Mouse (Mus musculus) gastrocnemius, postnatal 10 days (tissue): ENCODE data around the gene Drd3. TPM values are rescaled to one million over a fixed set of nuclear protein-coding genes. Genes with fewer than 3 reads are reported as not detected.
A peak's percentile ranks its signal among the peaks of the same experiment; 100 is the strongest.

Experiments used
- DNase-seq: peaks from one replicate; pipeline ENCODE4 v3.0.0; 2021; ENCODE audit warnings: mixed read lengths
- long read RNA-seq, 2 experiments: library from polyadenylated mRNA; stranded (forward); transcript quantifications; one replicate each; pipeline ENCODE4 v2.0.0; 2021
- total RNA-seq, 2 experiments: library from RNA; stranded (reverse); gene quantifications; 2 replicates each; pipeline ENCODE4 v1.2.3; 2021

Drd3 gene
- not detected for total RNA-seq
- long read RNA-seq, experiment 1: 0 reads
- long read RNA-seq, experiment 2: 0 reads

DNA sequence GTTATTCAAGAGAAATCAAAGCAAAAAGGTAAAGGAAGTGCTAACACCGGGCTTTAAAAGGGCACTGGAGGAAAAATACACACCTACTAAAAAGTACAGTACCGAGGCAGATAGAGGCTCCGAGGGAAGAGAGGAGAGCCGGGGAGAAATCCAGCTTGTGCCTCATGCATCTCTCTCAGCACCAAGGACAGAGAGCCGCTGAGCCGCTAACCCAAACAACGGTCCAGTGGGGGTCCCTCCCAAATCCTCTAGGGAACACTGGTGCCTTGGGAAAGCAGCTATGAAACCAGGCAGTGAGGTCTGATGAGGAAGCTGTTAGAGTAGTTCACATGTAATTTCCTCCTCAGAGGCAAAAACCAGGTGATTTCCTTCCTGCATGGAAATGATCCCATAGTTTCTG is at the start of gene Drd3:
Drd3 (plus strand) TSS at position 276 of the 400 bp plus-strand sequence.
- DNase-seq: peak; percentile 9

DNA sequence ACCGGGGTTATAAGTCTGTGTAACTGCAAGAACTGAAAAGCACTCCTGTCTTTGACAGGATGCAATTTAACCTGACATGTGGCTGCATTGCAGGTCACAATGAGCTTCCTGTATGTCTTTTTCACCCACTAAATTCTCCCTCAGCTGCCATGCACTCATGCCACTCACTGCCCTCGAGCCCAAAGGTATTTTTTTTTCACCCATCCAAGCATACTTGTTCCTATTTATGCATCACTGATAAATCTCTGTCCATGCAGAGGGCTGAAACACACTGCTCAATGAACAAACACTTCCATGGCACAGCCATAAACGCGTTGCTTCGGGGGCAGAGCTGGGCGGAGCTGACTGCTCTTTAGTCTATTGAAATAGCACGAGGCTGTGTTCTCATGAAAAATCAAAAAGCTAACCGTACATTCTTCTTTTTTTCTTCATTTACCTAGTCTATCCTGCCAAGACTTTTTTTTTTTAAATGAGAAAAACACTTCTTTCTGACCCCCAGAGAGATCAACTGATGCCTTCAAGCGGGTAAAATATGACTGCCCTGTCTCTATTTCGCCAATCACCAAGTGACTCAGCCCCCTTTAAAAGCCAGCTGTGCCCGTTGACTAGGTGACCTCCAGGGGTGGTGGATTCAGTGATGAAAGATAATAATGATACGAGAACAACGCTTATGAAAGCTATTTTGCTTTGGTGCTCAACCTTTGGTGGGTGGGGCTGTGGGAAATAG is 45.3 kb upstream of the Drd3 start:
- no peak for DNase-seq

DNA sequence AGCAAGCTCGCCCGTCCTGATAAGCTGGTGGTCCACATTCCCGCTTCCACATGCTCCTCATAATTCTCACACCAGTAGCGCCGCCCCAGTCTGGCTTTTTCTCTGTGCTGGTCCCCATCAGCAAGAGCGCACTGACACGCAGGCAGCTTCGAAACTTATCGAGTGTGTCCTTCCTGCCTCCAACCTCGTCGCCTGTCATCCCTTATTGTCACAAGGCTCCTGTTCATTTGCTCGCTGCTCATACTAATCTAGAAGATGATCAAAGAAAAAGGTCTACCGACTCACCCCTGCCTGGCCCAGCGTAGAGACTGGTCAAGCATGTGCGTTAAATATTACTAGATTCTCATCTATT is 44.8 kb upstream of the Drd3 start:
- no peak for DNase-seq

DNA sequence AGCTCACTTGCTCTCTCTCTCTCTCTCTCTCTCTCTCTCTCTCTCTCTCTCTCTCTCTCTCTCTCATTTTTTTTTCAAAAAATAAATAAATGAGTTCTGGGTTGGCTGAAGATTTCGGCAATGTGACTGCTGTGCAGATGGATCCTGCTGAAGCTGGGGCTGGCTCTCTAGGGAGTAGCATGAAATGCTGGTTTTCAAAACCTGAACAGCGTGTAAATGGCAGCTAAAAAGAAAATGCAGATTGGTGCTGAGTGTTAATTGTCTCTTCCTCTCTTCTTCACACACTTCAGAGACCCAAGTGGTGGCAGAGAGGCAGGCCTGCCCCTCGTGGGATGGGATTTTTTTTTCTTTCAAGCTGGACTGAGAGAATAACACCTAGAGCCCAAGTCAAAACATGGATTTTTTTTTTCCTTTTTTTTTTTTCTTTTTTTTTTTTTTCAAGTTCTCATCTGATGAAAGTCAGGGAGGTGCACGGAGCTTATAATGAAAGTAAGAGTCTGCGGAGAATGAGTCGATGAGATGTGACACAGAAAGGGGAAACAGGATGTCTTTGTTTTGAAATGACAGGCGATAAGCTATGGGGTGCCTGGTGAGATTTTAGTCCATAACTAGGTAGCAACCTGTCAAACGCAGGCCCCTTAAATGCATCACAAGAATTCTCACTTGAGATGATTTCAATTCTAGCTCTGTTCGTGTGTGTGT is 44.2 kb upstream of the Drd3 start:
- DNase-seq: no peak

DNA sequence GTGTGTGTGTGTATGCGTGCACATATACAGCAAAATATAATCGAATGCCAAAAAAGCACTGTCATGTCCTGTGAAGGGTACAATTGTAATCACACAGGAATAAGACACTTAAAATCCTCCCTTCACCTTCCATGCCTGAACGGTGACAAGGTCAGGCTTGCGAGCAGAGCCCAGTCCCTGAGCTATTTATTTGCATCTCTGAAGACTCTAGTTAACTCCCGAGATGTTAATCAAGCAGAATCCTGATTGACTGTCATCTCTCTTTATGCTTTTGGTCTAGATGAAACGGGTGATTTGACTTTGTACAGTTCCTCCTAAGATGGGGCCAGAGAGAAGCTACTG is 43.7 kb upstream of the Drd3 start:
- no peak for DNase-seq

DNA sequence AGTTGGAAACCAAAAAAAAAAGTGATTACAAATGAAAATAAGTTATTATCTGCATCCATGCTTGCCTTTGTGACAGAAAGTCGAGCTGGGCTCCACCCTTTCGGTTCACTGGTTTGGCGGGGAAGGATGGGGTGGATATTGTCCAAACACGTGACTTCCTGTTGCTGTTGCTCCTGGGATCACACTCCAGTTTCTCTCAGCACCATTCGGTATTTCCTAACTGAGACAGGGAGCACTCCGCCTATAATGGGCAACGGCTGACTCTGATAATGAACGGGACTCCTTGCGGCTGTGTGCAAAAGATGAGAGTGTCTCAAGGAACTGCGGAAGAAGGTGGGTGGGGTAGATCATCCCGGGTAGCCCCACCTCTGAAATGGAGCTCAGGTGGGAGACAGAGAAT is 43.2 kb upstream of the Drd3 start:
- no peak for DNase-seq

DNA sequence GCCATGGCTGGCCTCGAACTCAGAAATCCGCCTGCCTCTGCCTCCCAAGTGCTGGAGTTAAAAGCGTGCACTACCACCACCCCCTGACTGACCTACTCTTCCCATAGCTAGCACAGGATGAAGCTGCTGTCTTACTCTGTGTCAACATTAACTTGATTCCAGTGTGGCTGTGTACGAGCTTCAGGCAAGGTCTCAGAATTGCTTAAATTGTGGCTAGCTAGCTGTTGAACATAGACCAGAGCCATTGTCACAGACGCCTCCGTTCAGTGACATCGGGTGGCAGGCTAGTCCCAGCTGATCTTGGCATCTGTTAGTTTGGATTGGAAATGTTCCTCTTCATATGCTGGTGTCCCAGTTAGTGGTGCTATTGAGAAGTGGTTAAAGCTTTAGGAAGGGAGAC is 42.5 kb upstream of the Drd3 start:
- DNase-seq: no peak

DNA sequence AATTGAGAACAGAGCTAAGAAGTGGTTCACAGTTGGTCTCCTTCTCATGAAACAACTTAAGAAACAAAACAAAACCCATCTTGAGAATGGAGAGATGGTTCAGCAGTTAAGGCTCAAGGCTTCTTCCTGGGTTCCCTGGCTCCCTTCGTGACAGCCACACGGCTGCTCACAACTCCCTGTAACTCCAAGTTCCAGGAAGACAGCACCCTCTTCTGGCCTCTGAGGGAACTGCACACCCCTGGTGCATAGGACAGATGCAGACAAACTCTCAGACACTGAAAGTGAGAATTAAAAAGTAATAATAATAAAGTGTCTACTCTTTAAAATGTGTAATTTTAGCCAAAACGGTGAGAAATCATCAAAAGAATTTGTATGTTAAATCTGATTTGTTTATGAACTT is 29.4 kb upstream of the Drd3 start:
- DNase-seq: no peak

DNA sequence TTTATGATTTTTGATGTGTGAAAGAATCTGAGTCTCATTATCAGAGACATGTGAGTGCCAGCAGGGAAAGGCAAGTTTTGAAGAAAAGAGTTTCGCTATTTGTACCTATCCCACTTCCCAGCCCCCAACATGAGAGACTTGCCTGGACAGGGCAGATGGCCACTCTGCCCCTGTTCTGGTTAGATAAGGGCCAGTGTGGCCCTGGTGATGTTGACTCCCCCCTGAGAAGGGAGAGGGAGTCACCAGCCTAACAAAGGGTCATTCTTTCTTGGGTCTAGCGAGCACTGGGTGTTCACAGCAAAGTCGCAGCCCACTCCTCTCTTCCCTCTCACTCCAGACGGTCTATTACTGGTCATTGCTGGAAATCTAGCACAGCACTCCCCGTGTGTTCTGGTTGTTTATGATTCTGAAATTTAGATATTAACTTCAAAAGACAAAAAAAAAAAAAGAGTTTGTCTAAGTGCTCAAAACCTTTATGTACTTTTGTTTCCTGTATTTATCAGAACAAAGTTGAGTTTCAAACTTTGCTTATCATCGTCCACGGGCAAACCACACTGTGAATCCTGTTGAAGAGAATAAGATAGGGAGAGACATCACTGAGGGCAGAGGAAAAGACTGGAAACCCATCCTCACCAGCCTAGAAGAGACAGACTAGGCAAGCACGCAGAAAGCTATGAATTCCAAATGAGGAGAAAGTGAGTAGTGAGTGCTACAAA is 24.2 kb upstream of the Drd3 start:
- DNase-seq: no peak

DNA sequence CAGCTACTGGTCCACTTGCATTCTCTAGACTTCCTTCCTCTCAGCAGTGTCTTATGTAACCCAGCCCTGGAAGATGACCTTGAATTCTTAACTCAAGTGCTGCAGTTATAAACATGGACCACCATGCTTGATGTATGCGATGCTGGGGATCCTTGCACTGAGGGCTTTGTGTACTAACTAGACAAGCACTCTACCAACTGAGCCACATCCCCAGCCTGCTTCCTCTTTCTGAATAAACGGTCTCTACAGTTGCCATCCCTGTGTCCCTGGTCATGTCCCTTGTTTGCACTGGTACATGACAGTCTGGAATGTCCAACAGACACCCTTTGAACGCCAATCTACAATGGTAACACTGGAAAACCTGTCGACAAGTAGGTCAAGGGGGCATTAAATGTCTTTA is 23.5 kb upstream of the Drd3 start:
- DNase-seq: no peak

DNA sequence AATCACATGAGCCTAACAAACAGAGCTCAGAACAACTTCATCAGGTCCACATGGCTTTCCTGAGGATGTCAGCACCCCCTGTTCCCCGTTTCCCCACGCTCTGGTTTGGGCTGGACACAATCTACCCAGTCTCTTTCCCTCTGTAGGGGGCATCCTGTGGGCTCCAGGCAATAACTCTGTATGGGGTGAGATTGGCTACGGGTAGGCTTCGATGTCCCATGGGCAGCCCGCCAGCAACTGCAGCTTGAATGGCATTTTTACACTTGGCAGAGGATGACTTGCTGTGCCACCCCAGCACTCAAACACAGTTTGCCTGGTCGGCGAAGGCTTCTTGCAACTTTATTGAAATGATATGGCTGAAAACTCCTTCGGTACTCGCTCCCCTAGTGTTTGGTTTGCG is 21.3 kb upstream of the Drd3 start:
- peak; percentile 9 for DNase-seq

DNA sequence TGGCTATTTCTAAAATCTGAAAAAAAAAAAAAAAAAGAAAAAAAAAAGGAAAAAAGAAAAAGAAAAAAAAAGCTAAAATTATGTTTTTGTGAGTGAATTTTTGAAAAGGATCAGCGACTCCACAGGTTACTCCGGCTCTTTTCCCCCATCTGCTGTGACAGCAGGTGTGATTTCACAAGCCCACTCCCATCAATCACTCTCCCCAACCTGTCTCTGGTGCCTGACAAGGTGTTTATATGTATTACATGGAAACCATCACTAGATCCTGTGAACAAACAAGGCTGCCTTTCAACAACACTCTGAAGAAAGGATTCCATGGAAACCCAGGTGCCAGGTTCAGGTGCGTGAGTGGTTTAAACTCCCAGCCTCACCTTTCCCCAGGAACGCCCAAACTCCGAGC is 20.9 kb upstream of the Drd3 start:
- no peak for DNase-seq

DNA sequence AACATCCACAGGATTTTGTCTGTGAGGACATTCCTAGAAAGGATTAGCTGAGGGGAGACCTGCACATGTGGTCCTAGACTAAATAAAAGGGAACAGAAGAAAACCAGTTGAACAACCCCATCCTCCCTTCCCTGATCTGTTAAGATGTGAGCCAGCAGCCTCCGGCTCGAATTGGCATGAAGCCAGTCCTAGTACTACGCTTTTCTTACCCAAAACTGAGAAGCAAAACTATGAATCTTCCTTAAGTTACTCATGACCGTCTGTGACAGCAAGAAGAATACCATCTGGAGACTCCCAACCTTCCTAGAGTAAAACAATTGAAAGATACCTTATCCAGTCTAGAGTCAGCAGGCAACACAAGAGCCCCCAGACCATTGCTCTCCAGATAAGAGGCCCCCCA is 15.9 kb upstream of the Drd3 start:
- no peak for DNase-seq

DNA sequence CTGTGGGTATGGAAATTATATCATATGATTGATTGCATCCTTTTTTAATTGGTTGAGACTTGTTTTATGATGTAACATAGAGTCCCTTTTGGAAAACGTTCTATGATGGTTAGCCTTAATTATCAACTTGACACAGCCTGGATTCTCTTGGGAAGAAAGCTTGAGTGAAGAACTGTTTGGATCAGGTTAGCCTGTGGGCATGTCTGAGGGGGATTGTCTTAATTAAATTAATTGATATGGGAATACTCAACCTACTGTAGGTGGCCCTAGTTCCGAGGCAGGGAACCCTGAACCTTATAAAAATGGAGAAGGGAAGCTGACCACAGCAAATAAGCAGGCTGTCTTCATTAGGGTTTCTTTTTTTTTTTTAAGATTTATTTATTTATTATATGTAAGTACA is 12.9 kb upstream of the Drd3 start:
- no peak for DNase-seq

DNA sequence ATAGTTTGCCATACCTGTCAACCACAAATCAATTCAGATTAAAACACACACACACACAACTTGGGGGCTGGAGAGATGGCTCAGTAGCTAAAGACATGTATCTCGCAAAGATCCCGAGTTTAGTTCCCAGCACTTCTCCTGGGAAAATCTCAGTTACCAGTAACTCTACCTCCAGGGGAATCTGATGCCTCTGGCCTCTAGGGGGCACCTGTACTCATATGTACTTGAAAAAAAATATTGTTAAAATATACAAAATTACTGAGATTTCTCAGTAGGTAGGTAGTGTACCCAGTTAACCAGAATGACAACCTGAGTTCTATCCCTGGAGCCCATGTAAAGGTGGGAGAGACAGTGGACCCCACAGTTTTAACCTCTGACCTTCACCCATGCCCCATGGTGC is 5.4 kb upstream of the Drd3 start:
- DNase-seq: no peak

DNA sequence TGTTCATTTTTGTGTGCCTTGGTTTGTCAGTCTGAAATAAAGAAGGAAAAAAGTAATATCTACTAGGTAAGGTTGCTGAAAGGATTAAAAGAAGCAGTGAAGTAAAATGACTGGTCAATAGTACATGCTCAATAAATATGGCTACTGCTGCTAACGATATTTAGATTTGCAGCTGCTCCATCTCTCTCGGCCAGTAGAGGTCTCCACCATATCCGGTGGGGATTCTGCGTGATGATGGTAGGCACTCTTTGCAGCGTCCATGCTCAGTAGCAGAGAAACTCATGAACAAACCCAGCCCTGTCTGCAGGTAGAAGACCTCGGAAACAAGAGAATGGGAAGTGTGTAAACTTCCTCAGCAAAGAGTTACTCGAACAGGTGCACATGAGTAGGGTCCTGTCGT is 926 bp upstream of the Drd3 start:
- DNase-seq: no peak

DNA sequence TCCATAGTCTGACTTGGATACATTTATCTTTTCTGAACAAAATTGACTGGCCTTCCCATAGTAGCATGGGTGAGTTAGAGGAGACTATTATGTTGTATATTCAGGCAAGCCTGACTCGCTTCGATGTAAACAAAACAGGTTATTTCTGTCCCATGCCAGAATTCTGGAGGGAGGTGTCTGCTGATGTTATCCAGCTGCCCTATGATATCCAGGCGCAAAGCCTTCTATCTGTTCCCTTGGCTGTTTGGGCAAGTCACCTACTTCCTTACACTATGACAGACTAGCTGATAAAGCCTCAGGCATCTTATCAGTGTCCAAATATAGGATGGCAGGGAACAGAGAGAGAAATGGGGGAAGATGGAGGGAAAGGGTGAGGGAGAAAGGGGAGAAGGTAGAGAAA is 18.5 kb downstream of the Drd3 start:
- no peak for DNase-seq

DNA sequence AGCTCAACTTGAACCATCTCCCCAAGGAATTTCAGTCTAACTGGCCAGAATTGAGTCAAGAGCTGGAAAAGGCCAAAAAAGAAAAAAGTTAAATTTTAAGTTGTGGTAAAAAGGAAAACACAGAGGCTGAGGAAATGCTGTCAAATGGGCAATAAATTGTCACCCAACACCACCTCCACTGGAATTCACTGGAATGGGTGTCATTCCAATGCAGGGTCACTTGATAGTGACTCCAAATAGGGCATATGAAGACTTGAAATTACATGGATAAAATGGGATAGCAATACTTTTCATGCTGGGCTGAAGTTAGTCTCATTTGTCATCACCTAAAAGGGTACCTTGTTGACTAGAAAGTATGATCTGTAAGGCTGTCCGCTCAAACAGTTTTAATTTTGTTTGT is 18.9 kb downstream of the Drd3 start:
- DNase-seq: no peak

DNA sequence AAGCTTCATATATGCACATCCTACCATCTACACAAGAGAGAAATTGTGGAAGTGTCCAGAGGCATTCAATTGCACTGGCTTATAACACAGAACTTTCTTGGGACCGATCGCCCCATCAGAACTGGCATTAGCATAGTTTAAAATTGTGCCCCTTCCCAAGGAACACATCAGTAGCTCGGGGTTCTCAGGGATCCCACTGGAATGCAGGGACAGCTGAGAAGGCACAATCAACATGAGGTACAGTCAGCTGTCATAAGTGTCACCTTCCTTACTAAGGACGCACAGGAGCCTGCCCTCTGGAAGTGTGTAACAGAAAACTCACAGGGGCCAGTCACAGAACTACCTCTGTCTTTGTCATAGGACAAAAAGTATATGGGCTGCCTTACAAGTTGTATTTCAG is 19.7 kb downstream of the Drd3 start:
- DNase-seq: no peak

DNA sequence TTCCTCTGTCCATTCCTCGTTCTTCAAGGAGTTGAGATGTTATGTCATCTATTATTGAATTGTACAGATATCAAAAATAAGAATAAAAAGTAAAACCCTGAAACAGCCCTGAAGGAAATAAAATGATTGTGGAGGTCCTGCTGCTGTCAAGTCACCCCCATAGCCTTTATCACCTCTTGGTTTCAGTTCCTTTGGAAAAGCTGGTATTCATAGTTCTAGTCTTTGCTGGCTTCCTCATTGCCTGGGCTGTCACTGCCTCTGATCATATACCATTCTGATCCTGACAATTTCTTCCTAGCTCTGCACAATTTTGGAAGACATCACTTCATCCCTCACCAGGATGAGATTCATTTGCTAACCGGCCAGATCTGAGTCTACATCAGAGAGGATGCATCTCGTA is 23.1 kb downstream of the Drd3 start:
- DNase-seq: no peak

DNA sequence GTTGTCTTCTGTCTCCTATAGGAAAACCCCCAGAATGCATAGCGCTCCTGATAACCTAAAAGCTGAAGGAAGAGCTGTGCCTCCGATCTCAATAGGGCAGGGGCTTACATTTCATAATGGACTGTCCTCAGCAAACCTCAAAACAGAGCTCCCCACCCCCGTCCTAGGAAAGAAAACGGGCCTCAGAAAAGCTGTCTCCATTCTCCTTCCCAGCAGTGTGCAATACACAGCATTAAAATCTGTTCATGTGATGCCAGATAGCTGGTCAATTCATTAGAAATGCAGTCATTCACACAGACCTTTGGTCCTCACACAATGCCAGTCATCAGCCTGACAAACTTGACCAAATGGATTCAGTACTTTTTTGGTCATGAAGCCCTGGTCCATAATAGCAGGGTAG is 45.7 kb downstream of the Drd3 start:
- DNase-seq: no peak

DNA sequence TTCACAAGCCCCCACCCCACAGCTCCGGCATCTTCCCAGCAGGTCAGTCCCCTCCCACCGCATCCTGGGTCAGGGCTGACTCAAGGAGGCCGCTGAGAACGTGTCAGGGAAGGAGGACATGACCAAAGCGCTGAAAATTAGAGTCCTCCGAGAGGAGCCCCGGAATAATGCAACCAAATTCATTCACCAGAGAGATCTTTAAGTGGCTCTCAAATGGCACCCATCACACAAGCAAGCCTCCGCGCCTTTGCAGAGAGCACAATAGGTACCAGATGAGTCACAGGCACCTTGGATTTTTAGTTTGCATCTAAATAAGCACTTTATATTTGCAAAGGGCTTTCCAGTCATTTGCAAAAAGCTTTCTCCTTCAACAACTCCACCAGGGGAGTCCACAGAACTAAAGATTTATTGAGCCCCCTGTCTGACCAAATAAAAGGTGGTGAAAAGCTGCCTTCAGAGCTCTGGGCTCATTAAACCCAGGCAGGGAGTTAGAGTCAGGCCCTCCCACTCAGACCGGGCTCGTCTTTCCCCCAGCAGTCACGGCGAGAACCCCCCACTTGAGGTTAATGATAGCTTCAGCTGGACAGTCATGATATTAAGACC is 46.4 kb downstream of the Drd3 start:
- no peak for DNase-seq

DNA sequence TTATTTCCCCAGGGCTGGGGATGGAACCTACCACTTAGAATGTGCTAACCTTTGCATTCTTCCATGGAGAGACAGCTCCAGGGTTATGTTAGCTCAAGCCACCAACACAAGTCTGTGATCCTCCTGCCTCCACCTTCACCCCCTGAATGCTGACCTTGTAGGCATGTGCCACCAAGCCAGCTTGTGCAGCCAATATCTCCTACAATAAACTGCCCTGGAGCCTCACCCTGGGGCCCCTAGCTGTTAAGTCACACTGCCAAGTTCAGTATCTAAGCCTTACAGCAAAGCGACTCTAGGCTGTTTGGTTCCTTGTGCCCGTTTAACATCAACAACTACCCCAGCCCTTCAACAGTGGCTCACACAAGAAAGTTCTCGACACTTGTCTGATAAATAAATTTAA is 47.3 kb downstream of the Drd3 start:
- no peak for DNase-seq
